Mouse (Mus musculus) cerebellum, adult 2 months (tissue): ENCODE measurements at regions not wholly inside any gene's neighbourhood (a gene's known extent, or its start where the extent isn't known, plus 50 kb on each side); places are given as distances from the start of the nearest gene placed in this dataset.

Source experiments
- CTCF ChIP-seq: fragments of 200-500 bp; IDR thresholded peaks from 2 replicates; pipeline ENCODE4 v1.5.1; 2011; ENCODE audit warnings: low read depth, mild to moderate bottlenecking, control low read depth, low read length, moderate library complexity, borderline replicate concordance; ENCODE audit not compliant: insufficient read depth
- POLR2A ChIP-seq: fragments of 200-500 bp; IDR thresholded peaks from 2 replicates; pipeline ENCODE4 v1.6.1; 2011; ENCODE audit warnings: low read length, control low read depth, borderline replicate concordance; ENCODE audit not compliant: insufficient read depth

DNA sequence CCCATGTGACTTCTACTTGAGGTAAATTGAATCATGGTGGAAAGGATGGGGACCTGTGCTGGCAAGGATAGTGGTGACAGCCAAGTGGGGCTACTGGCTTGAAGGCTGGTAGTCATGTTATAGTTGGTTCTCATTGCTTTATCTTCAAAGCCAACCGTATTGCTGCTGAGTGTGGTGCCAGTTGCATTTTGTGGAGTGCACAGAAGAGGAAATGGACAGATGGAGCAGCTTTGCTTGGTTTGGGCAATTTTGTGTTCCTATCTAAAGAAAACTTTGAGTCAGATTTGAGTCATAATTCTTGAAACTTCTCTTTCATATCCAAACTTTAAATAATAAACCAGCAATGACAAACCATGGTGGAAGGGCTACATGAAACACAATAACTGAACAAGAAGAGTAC, 200.5 kb upstream of the Myo3a start:
- no peak for TF ChIP-seq CTCF
- TF ChIP-seq POLR2A, result no peak
